Mouse (Mus musculus) urinary bladder, postnatal 4 days (tissue): ENCODE results near the gene Abhd14b.

Experiments used
- DNase-seq, 2 experiments: peaks; one replicate each; pipeline ENCODE4 v3.0.0; 2021 to 2022; ENCODE audit warnings: low spot score in 2 of 2

Gene Abhd14b

GRCm38 (mm10) chr9:106447348-106447747, at the start of gene Abhd14b, which contains the start of gene Abhd14a:
Abhd14b (plus strand) TSS chr9:106447459.
Abhd14a (minus strand) TSS chr9:106447678.
- DNase-seq = peak; percentile 89 to 93

- DNase-seq = no peak
Measured at GRCm38 (mm10) chr9:106397733-106398132, 49.5 kb upstream of the Abhd14b start.

- DNase-seq = no peak
Measured at GRCm38 (mm10) chr9:106398667-106399311, 48.5 kb upstream of the Abhd14b start.

DNA sequence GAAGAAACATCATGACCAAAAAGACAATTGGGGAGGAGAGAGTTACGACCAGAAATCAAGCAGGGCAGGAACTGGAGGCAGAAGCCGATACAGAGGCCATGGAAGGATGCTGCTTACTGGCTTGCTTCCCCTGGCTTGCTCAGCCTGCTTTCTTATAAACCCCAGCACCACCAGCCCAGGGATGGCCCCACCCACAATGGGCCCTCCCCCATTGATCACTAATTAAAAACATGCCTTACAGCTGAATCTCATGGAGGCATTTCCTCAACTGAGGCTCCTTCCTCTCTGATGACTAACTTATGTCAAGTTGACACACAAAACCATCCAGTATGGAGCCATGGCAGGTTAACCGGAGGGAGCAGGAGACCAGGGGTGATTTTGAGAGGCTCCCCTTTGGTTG, 47.5 kb upstream of the Abhd14b start:
- DNase-seq = no peak

GRCm38 (mm10) chr9:106402149-106402548, 45.1 kb upstream of the Abhd14b start:
- no peak for DNase-seq

DNA sequence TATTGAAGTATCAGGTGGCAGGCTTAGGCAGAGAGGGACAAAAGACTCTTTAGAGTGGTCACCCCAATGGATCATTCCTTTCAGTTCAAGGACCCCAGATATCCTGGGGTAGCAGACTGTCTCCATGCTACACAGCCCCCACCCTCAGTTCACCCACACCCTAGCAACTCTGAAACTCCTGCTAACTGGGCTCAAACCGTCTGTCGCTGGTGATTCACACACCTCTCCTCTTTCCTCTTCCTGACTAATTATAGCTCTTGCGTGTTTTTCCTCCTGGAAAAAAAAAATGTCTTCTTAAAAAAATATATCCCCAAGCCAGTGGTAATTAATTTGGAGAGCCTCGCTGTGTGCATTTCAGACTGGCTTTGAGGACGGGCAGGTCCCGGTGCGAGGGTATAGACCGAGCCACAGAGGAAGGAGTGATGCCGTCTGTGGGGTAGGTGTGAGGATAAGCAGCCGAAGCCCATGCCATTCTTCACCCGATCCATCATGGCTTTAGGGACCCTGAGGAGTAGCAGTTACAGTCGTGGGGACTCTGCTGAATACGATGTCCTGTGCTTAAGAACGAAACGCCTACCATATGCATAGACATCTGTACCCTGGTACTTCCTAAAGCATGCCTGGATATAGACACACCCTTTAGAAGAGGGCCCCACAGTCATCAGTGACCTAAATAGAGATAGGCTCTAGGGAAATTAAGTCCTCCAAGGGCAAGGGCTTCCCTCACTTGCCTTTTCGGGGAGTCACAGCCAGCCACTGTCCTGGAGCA, 44.5 kb upstream of the Abhd14b start:
- DNase-seq = no peak

DNA sequence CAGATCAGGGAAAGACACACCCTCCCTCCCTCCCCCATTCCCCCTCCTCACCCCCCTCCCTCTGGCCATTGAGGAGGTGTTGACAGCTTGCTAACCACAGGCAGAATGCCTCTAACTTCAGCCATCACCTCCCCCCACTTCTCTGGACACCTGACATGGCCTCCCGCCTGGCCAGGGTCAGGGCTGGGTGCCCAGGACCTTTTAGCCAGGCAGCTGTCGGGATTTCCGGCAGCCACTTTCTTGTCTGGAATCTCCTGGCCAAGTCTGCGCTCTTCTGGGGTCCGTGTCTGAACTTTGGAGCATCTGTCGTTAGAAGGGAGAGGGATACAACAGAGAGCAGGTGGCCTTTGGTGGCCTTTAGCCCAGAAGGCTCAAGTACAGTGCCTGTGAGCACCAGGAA, 42.0 kb upstream of the Abhd14b start:
- DNase-seq = no peak

GRCm38 (mm10) chr9:106406443-106407078, 40.7 kb upstream of the Abhd14b start:
- DNase-seq = no peak

DNA sequence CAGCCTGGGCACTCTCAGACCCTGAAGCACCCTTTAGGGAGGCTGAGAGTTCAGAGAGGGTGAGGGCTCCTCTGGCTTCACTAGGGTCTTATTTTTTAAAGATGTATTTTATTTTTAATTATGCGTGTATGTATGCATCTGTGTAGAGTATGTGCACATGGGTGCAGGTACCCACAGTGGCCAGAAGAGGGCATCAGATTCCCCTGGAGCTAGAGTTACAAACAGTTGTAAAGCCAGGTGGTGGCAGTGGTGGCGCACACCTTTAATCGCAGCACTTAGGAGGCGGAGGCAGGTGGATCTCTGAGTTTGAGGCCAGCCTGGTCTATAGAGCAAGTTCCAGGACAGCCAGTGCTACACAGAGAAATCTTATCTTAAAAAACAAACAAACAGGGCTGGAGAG, 38.2 kb upstream of the Abhd14b start:
- DNase-seq = no peak

DNA sequence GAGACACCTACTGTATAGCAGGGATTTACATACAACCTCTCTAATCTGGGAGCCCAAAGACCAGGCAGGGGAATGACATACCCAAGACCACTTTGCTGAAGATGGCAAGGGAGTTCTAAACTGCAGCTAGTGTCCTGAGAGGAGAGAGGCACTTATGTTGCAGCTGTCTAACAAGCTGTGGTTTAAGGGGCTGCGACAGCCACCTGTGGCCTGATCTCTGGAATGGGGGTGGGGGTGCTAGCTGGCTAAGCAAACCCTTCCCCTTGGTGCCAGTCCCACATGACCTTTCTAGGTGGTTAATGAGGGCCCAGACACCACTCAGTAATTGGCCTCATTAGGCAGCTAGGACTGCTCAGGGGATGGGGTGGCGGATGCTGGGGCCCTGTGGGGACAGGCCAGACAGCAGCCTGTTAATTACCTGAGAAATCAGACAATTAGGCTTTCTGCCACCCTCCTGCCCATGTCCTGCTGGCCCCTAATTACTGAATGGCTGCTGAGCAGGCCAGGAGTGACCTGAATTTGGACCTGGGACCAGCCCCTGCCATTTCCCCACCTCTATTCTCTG, 37.1 kb upstream of the Abhd14b start:
- no peak for DNase-seq

DNA sequence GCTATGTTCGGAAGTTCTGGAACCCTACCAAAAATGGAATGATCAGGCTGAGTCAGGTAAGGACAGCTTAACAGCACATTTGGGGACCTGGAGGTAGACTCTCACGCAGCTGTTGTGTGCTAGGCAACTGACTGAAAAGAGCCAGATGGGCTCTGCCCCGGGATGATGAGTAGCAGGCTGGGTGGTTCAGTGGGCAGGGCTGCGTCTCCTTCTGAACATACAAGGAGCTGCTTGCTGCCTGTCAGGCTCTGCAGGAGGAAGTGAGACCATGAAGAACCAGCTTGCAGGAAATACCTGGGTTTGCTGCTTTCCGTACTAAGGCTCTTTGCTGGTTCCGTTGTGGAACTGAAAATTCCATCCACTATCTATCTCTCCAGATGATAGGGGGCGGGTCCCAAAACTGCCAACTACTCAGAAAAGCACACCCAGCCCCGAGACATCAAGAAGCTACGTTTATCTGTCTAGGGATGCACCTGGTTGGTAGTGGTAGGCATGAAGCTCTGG, 36.1 kb upstream of the Abhd14b start:
- no peak for DNase-seq

- no peak for DNase-seq
Measured at GRCm38 (mm10) chr9:106411729-106412128, 35.5 kb upstream of the Abhd14b start.

DNA sequence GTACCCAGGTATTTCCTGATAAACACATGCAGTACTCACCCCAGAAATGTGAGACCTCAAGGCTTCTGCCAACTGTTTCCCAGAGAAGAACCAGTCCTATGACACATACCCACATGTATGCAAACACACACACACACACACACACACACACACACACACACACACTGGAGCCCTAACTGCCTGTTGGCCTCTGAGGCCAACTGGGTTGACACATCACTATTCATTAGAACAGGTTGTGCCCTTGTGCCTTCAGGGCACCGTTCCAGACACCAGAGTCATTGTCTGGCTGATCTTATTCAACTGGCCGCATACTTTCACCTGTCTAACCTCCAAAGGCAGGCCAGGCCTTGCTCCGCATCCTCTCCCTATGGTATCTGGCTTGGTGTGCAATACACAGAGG, 35.0 kb upstream of the Abhd14b start:
- DNase-seq = no peak

GRCm38 (mm10) chr9:106413606-106414005, 33.7 kb upstream of the Abhd14b start:
- no peak for DNase-seq

- no peak for DNase-seq
Measured at GRCm38 (mm10) chr9:106416826-106417225, 30.4 kb upstream of the Abhd14b start.

DNA sequence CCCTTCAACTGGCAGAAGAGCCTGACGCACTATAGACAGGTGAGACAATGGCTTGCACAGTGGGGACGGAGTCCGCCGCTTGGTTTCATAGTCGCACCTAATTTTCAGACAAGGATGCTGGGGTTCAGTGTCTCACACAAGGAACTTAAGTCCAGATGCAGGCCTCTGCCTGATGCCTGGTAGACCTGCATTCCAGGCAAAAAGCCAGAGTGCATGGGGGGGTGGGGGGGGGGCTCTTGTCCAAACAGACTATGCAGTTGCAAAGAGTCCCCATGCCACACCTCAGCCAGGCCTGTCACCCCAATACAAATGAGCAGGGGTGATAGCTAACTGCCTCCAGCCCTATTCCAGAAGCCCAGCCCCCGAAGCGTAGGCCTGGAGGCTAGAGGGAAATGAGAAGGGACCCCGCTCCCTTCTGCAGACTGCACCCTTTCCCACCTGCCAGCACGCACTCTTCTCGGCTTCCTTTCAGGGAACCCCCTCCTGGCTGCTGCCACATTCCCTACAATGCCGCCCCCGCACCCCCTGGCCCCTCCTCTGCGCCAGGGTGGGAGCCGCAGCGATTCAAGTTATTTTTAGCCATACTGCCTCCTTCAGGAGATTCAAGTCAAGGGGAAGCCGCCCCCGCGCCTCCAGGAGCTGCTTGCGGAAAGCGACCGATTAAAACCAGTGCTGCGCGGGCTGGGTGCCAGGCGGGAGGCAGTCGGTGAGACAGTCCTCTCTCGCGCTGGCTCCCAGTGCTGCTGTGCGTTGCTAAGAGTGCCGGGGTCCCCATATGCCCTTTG, 29.2 kb upstream of the Abhd14b start:
- DNase-seq = peak; percentile 77 to 90

DNA sequence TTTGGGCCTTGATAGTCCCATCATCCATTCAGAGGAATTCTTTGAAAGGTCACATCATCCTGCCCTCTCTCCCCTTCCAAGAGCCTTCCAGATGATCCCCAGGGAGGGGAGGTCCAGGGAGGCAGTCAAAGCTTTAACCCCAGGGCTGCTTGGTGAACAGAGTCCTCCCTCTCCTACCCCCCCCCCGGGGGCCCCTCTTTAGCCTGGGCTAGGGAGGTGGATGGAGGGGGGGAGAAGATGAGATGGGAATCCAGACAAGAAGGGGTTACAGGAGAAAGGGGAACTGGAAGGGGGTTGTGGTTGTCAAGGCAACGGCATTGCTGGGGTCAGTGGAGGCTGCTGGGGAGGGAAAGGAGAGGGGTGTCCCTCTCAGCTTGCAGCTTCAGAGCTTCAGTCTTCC, 26.7 kb upstream of the Abhd14b start:
- DNase-seq = no peak

- no peak for DNase-seq
Measured at GRCm38 (mm10) chr9:106421033-106421864, 26.0 kb upstream of the Abhd14b start.

DNA sequence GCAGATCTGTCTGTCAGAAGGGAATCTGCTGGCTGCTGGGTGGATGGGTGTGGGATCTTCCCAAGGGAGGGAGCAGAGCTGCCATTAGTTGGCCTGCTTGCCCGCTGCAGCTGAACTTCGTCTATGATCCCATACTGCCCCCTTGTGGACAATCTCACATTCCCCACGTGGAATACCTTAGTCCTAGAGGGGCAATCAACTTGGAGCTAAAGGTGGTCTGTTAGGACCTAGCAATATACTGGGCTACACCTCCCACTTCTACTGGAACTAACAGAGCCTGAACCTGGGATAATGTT, 25.4 kb upstream of the Abhd14b start:
- DNase-seq = peak; percentile 74 to 82

- no peak for DNase-seq
Measured at GRCm38 (mm10) chr9:106428719-106429220, 18.5 kb upstream of the Abhd14b start.
